Mouse (Mus musculus) ES-E14 (cell line): ENCODE results near the gene Hbb-bh1.

Source experiments
- CHD2 ChIP-seq: IDR thresholded peaks from 2 replicates; pipeline ENCODE4 v1.6.1; 2014; ENCODE audit warnings: mild to moderate bottlenecking, low read depth, low read length, inconsistent platforms
- ZC3H11A ChIP-seq: IDR thresholded peaks from 2 replicates; pipeline ENCODE4 v1.6.1; 2012; ENCODE audit warnings: low read depth, mild to moderate bottlenecking, inconsistent platforms, low read length, borderline replicate concordance

- TF ChIP-seq CHD2, result no peak
- no peak for TF ChIP-seq ZC3H11A
These were observed 34.1 kb upstream of the Hbb-bh1 start for GRCm38 (mm10) chr7:103877093-103877492.
